Mouse (Mus musculus) erythroblast, embryonic 14.5 days (primary cell): ENCODE data around the gene Abhd6. TPM values are rescaled to one million over a fixed set of nuclear protein-coding genes. Genes with fewer than 3 reads are reported as not detected.

Experiments used
- H3K27me3 ChIP-seq: 2 replicates; pipeline ENCODE4 v1.6.1; 2012; ENCODE audit warnings: inconsistent platforms; ENCODE audit not compliant: control insufficient read depth
- H3K36me3 ChIP-seq: 2 replicates; pipeline ENCODE4 v1.6.1; 2012; ENCODE audit warnings: mild to moderate bottlenecking, inconsistent platforms; ENCODE audit not compliant: control insufficient read depth
- H3K4me1 ChIP-seq: 2 replicates; pipeline ENCODE4 v1.6.1; 2012; ENCODE audit warnings: inconsistent platforms; ENCODE audit not compliant: control insufficient read depth
- H3K4me3 ChIP-seq: replicated peaks from 2 replicates; pipeline ENCODE3; 2012; ENCODE audit warnings: moderate library complexity, mild to moderate bottlenecking, inconsistent platforms
- H3K9me3 ChIP-seq: 2 replicates; pipeline ENCODE4 v1.6.1; 2012; ENCODE audit warnings: low read length, inconsistent platforms, mixed read lengths; ENCODE audit not compliant: control insufficient read depth
- GATA1 ChIP-seq: IDR thresholded peaks from 2 replicates; pipeline ENCODE4 v1.6.1; 2012; ENCODE audit warnings: low read length, inconsistent platforms, mixed read lengths
- TAL1 ChIP-seq: IDR thresholded peaks from 3 replicates; pipeline ENCODE4 v1.6.1; 2012; ENCODE audit warnings: low read length, inconsistent platforms, mixed read lengths
- polyA plus RNA-seq: library from polyadenylated mRNA; stranded (reverse); fragments of >175 nt; gene quantifications from 2 replicates; pipeline ENCODE4 v1.2.3, GENCODE M21; 2012

The Abhd6 gene
- polyA plus RNA-seq, result not detected in 2 replicates

DNA sequence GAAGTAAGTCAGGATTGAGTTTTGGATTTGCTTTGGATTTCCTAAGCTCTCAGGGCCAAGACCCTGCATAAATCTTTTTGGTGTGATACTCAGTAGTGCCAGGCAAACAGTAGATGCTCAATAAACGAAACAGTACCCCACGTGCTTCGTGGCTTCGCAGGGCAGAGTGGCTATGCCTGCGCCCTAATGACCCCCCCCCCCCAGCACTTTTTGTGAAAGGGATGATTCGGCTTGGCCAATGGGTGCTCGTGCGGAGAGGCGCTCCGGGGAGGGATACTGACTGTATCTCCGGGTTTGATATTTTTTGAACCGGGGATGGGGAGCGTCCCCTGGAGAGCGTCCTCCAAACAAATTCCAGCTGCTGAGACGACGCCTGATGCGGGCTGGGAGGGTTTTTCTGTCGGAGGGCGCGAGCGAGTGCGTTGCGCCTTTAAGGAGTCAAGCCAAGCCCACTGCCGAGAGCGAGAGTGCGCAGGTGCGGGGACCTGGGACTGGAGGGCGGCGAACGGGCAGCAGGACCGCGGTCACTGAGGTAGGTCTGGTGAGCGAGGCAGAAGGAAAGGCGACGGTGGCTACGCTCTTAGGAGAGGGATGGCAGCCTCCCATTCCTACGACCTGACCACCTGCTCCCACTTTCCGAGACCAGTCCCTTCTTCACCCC is at the start of gene Abhd6:
Gene Abhd6, plus strand, starts transcription at position 471 of the 661 bp plus-strand sequence.
- Histone ChIP-seq H3K4me1 (peaks cover 4% of the 10 kb centered on the region), H3K9me3 (no peaks in the 10 kb centered on the region), H3K36me3 (no peaks in the 10 kb centered on the region), H3K4me3 (peak within 1 kb of the TSS; percentile 58), H3K27me3 (peaks cover 39% of the 10 kb centered on the region)
- TF ChIP-seq TAL1 (no peak), GATA1 (no peak)

DNA sequence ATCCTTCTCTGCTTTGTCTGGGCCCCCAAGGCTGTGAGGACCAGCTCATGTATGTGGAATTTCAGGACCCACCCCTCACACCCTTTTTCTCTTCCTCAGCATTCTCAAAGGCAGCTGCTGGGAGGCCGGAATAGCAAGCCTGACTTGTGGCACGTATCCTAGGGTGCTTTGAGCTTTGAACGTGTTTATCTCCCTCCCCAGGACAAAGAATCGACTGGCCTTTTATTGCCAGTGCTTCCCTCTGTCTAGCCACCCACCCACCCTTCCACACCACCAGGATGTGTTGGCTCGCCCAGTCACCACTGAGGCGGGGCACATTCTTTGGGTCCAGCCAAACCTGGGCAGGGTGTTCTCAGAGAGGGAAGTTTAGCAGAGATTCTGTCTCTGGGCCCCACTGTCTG is 48.6 kb upstream of the Abhd6 start:
- Histone ChIP-seq H3K4me1 (no peaks in the 10 kb centered on the region), H3K9me3 (no peaks in the 10 kb centered on the region), H3K27me3 (no peaks in the 10 kb centered on the region), H3K36me3 (peaks cover 3% of the 10 kb centered on the region; the same call in 1 of the 2 replicates), H3K4me3 (no peak overlapping the region)
- TF ChIP-seq GATA1 (no peak), TAL1 (no peak)

DNA sequence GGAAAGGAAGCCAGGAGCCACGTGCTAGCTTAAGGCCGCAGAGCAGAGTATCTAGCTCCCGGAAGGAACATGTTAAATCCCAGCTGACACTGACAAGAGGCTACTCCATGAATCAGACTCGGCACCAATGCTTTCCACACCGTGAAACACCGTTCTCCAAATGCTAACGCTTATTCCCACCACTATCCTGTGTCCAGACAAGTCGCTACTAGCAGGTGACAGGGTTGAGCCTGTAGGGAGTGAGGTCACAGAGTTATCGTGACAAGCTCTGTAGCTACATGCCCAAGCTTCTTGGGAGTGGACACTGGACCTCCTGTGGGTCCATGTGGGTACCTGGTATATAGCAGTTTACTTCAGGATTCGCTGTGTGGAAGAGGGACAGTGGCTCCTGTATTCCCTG is 46.3 kb upstream of the Abhd6 start:
- TF ChIP-seq TAL1 (no peak), GATA1 (no peak)
- Histone ChIP-seq H3K4me3 (no peak overlapping the region), H3K4me1 (no peaks in the 10 kb centered on the region), H3K27me3 (no peaks in the 10 kb centered on the region), H3K36me3 (no peaks in the 10 kb centered on the region), H3K9me3 (no peaks in the 10 kb centered on the region)

DNA sequence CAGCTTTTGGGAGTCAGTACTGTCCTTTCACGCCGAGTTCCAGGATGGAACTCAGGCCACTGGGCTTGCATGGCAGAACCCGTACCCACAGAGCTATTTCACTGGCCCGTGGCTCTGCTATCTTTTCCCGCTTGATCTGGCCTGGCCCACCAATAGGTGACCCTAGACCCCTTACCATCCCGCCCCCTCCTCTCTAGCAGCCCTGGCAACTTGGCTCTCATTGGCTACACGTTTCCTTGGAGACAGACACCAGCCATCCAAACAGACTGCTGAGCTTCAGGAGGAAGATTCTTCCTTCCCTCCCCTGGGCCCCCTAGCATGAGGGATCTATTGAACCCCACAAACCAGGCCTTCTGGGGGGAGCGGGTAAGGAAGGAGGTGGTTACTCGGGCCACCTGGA is 45.7 kb upstream of the Abhd6 start, which contains the start of gene Gm45521:
Gene Gm45521, plus strand, starts transcription at position 240 of the 400 bp plus-strand sequence.
- no peaks in the 10 kb centered on the region for H3K36me3 ChIP-seq
- no peak within 1 kb of the TSS for H3K4me3 ChIP-seq
- H3K9me3 ChIP-seq, result no peaks in the 10 kb centered on the region
- TF ChIP-seq GATA1 (no peak), TAL1 (no peak)
- H3K4me1 ChIP-seq, result no peaks in the 10 kb centered on the region
- H3K27me3 ChIP-seq, result no peaks in the 10 kb centered on the region

DNA sequence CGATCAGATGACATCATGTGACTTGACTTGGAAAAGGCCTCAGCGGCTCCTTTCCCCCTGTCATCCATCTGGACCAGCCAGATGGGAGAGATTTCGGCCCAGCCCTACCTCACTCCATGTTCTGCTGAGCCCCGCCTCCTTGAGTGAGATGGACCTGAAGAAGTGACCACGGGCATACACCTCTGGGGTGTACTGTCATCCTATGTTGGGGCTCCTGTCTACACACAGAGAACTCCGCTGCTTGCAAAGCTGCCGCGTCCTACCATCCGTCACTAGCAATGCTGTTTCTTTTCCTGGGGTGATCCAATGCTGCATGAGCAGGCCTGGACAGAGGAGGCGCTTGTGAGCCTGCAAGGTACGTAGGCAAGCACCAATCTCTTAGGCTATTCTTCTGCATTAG is 42.1 kb upstream of the Abhd6 start:
- Histone ChIP-seq H3K36me3 (no peaks in the 10 kb centered on the region), H3K4me1 (no peaks in the 10 kb centered on the region), H3K9me3 (no peaks in the 10 kb centered on the region), H3K27me3 (no peaks in the 10 kb centered on the region), H3K4me3 (no peak overlapping the region)
- TF ChIP-seq GATA1 (no peak), TAL1 (no peak)

DNA sequence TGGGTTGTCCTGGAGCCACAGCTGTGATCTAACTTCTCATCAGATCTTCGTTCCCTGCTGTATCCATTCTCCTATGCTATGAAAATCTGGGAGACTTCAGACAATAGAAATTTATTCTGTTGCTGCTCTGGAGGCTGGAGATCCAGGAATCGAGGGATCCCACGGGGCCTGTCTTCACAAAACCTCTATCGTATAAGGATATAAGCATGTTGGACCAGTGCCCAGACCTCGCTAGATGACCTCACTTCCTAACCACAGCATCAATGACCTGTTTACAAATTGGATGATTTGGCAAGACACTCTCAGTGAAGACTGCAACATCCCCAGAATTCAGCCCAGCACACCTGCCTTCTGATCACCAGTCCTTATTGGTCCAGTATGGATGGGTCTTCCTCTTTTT is 41.0 kb upstream of the Abhd6 start:
- Histone ChIP-seq H3K4me3 (no peak overlapping the region), H3K27me3 (no peaks in the 10 kb centered on the region), H3K36me3 (no peaks in the 10 kb centered on the region), H3K9me3 (no peaks in the 10 kb centered on the region), H3K4me1 (no peaks in the 10 kb centered on the region)
- TF ChIP-seq TAL1 (no peak), GATA1 (no peak)

DNA sequence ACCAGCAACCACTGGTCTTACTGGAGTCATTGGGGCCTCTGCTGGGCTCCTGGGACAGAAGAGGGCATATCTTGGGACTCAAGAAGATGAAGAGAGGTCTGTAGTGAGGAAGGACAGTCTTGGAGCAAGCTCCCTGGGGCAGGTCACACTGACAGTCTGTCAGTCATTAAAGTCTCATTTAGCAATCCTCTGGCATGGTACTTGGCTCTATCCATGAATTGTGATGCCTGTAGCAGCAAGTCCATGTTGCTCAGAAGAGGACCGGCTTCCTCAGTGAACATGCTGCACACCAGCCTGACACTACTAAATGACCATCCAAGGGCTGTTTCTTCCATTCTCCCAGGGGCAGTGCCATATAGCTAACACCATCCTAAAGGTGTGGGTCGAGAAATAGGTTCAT is 40.1 kb upstream of the Abhd6 start:
- Histone ChIP-seq H3K36me3 (no peaks in the 10 kb centered on the region), H3K27me3 (no peaks in the 10 kb centered on the region), H3K4me1 (no peaks in the 10 kb centered on the region), H3K9me3 (no peaks in the 10 kb centered on the region), H3K4me3 (no peak overlapping the region)
- TF ChIP-seq TAL1, result no peak
- TF ChIP-seq GATA1, result no peak

DNA sequence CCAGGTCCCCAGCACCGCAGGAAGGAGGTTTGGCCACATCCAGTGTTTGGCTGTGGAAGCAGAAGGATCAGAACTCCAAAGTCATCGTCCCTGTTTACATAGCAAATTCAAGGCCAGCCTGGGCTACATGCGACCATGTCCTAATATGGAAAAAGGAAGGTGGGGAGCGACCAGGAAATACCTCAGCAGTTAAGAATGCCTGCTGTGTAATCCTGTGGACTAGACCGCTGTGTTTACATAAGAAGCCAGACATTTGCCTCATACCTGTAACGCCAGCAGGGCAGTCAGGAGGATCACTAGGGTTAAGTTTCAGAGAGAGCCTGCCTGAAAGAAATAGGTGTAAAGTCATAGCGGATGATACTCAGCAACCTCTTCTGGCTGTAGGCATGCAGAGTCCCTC is 39.5 kb upstream of the Abhd6 start:
- no peaks in the 10 kb centered on the region for H3K9me3 ChIP-seq

DNA sequence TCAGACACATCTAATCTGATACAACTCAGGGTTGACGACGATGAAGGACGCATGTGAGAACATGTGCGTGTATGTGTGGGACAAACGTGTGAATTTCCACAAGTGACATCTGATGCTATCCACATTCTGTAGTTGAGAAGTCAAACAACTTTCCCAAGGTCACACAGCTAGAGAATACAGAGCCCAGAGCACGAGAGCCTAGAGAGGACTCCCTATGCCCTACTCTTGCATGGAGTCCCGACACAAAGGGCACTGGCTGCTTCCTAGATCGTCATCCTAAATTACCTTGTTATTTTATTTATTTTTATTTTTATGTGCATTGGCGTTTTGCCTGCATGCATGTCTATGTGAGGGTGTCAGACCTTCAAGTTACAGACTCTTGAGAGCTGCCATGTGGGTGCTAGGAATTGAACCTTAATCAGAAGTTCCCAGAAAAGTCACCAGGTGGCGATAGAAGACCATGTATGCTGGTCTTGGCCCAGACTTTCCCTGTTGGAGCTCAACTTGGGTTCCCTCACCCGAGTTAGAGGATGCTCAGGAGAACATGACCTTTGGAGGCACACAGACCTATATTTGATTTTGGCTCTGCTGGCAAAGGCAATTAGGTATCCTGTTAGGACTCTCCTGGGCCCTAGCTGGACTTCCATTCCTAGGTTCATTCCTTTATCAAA is 38.3 kb upstream of the Abhd6 start:
- no peak overlapping the region for H3K4me3 ChIP-seq
- no peaks in the 10 kb centered on the region for H3K36me3 ChIP-seq
- no peak for TF ChIP-seq TAL1
- no peak for TF ChIP-seq GATA1
- H3K9me3 ChIP-seq, result no peaks in the 10 kb centered on the region
- no peaks in the 10 kb centered on the region for H3K27me3 ChIP-seq
- H3K4me1 ChIP-seq, result no peaks in the 10 kb centered on the region

More for the DNA sequence above, 39.5 kb upstream of the Abhd6 start:
- no peaks in the 10 kb centered on the region for H3K4me1 ChIP-seq
- no peaks in the 10 kb centered on the region for H3K27me3 ChIP-seq
- no peak overlapping the region for H3K4me3 ChIP-seq
- no peaks in the 10 kb centered on the region for H3K36me3 ChIP-seq
- TF ChIP-seq TAL1 (no peak), GATA1 (no peak)
